Mouse (Mus musculus): ENCODE results near the gene Zfp784.

DNA sequence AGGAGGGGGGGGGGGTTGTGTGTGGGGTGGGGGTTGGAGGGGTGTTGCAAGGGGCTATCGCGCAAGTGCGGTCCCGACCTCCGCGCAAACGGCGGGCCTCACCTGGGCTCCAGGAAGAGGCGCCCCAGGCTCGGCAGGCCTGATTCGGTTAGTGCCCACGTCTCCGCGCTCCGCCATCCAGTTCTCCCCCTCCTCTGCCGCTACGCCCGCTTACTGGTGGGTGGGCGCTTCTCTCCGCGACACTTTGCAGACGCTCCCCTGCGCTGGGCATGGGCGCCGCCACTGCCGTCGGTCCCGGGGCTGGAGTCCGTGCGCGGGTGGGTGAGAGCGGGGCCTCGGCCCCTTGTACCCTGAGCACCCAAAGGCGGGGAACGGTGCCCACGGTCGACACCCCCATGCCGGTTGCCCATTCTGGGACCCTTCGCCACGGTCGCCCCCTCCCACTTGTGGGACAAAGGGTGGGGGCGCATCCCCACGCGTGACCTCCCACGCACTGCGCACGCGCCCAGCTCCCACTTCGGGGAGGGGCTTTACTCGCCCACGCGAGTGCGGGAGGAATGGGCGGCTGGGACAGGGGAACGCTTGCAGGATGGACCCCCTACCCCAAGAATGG is 18.5 kb upstream of the Zfp784 start:
- no peak for TF ChIP-seq CTCF (IDR thresholded peaks at IDR 0.05; ENCODE audit: low read depth)
- TF ChIP-seq EP300 (optimal IDR thresholded peaks at IDR 0.05): no peak
